Mouse (Mus musculus): ENCODE results near the gene Fbxo40. TPM values are rescaled to one million over a fixed set of nuclear protein-coding genes. Genes with fewer than 3 reads are reported as not detected.
A peak's percentile ranks its signal among the peaks of the same experiment; 100 is the strongest.

Gene Fbxo40
- polyA plus RNA-seq, 1 experiment from 2014 or later: 0.03 TPM

DNA sequence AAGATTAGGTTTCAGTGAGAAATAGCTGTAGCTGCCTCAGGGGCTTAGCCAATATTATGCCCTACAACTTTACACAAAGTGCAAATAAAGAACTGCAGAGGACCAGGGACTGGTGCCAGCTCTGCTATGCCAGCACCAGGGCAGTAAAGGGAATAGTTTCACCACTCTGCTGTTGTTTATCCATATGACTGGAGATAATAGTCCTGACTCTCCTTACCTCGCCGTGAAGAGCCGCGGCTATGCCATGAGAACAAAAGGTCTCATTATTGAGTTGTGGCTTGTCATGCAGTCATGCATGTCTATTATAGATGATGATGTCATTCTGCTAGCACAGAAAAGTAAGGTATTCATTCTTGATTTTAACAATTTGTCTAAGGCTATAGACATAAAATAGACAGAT, 48.4 kb downstream of the Fbxo40 start:
- Histone ChIP-seq H3K36me3 (ENCODE audit: control insufficient read depth, insufficient read depth) (no peaks in the 10 kb centered on the region), H3K4me3 (ENCODE audit: low read depth, low read length) (no peak overlapping the region), H3K27ac (ENCODE audit: low read depth, low read length) (no peak overlapping the region), H3K27me3 (replicated peaks; ENCODE audit: control insufficient read depth, insufficient read depth, low read length) (no peaks in the 10 kb centered on the region), H3K9ac (ENCODE audit: low read depth, low read length) (no peak overlapping the region), H3K4me1 (replicated peaks; ENCODE audit: control insufficient read depth, insufficient read depth, low read length) (no peaks in the 10 kb centered on the region), H3K9me3 (ENCODE audit: control insufficient read depth) (no peaks in the 10 kb centered on the region), H3K4me2 (replicated peaks; ENCODE audit: low read depth) (no peak overlapping the region)
- 64% methylated on average over 4 of the region's 4 CpGs for WGBS
- ATAC-seq: no peak
- TF ChIP-seq CTCF (IDR thresholded peaks at IDR 0.05; ENCODE audit: low read depth): no peak

GRCm38 (mm10) chr16:36941137-36941727, 49.0 kb downstream of the Fbxo40 start:
- TF ChIP-seq CTCF (IDR thresholded peaks at IDR 0.05; ENCODE audit: low read depth): no peak
- H3K27me3 ChIP-seq (replicated peaks; ENCODE audit: control insufficient read depth, insufficient read depth, low read length): no peaks in the 10 kb centered on the region
- H3K4me1 ChIP-seq (replicated peaks; ENCODE audit: control insufficient read depth, insufficient read depth, low read length): no peaks in the 10 kb centered on the region
- WGBS: 51% methylated on average over 6 of the region's 6 CpGs
- no peak overlapping the region for H3K4me3 ChIP-seq (ENCODE audit: low read depth, low read length)
- H3K9ac ChIP-seq (ENCODE audit: low read depth, low read length): no peak overlapping the region
- H3K4me2 ChIP-seq (replicated peaks; ENCODE audit: low read depth): no peak overlapping the region
- H3K9me3 ChIP-seq (ENCODE audit: control insufficient read depth): no peaks in the 10 kb centered on the region
- H3K36me3 ChIP-seq (ENCODE audit: control insufficient read depth, insufficient read depth): no peaks in the 10 kb centered on the region
- H3K27ac ChIP-seq (ENCODE audit: low read depth, low read length): no peak overlapping the region
- no peak for ATAC-seq

DNA sequence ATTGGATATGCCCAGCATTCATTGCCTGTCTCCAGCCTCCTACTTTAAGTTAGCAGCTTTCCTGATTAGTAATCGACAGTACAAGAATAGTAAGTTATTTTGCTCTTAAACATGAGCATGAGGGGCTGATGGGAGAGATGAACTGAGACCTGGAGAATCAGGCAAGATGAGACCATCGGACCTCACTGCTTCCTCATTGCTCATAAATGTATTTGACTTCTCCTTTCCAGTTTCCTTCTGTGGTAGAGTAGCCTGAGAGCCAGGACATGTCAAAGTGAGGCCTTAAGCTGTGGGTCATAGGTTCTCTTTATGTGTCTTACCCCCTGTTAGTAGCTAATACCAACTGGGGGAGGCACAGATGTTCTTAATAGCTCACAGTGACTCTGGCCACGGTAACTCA, 54.5 kb downstream of the Fbxo40 start:
- Histone ChIP-seq H3K4me2 (replicated peaks; ENCODE audit: low read depth) (0 out of 2 replicates have a peak overlapping the region, but pooled peaks have one; percentile 40), H3K9me3 (ENCODE audit: control insufficient read depth) (no peaks in the 10 kb centered on the region), H3K27me3 (replicated peaks; ENCODE audit: control insufficient read depth, insufficient read depth, low read length) (no peaks in the 10 kb centered on the region), H3K27ac (ENCODE audit: low read depth, low read length) (no peak overlapping the region), H3K4me3 (ENCODE audit: low read depth, low read length) (no peak overlapping the region), H3K4me1 (replicated peaks; ENCODE audit: control insufficient read depth, insufficient read depth, low read length) (no peaks in the 10 kb centered on the region), H3K9ac (ENCODE audit: low read depth, low read length) (no peak overlapping the region), H3K36me3 (ENCODE audit: control insufficient read depth, insufficient read depth) (peaks cover 22% of the 10 kb centered on the region)
- ATAC-seq: no peak
- no peak for TF ChIP-seq CTCF (IDR thresholded peaks at IDR 0.05; ENCODE audit: low read depth)
- WGBS: 84% methylated on average over 3 of the region's 3 CpGs

DNA sequence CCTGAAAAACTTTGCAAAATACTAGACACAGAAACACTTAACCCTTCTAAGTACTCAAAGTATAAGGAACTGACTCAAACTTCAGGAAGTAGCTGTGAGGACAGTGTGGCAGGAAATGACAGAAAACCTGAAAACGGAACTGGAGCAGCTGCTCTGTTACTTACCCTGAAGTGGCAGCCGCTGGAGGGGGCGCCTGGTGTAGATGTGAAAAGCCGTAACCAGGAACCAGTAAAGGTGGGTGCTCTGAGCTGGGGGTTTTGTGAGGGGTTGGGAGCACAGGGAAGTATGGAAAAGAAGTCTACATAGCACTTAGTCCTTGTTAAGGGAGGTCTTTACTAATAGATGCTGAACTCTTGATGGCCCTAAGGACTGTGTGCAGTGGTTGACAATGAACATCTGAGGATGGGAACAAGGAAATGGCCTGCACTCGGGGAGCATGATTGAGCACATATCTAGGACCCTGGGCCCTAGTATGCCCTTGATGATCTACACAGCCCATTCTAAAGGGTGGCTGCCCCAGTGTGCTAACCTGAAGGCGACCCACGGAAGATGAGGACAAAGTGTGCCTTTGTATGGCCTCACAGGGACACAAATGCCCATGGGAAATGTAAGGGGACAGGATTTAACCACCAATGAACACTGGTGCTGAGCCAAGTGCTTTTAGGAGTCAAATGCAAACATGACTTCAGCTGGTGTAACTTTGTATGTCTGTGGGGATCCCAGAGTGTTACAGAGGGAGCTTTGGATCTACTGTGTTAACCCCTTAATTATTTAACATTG, 55.2 kb downstream of the Fbxo40 start, which contains the start of gene Hcls1:
TSS of gene Hcls1 (plus strand) at position 143 of the 780 bp plus-strand sequence.
- peak within 1 kb of the TSS; percentile 72 for H3K27ac ChIP-seq (ENCODE audit: low read depth, low read length)
- no peaks in the 10 kb centered on the region for H3K4me1 ChIP-seq (replicated peaks; ENCODE audit: control insufficient read depth, insufficient read depth, low read length)
- H3K36me3 ChIP-seq (ENCODE audit: control insufficient read depth, insufficient read depth): peaks cover 30% of the 10 kb centered on the region
- no peaks in the 10 kb centered on the region for H3K9me3 ChIP-seq (ENCODE audit: control insufficient read depth)
- ATAC-seq: 0 out of 2 replicates have a peak, but pooled peaks have one; percentile 26
- no peaks in the 10 kb centered on the region for H3K27me3 ChIP-seq (replicated peaks; ENCODE audit: control insufficient read depth, insufficient read depth, low read length)
- no peak within 1 kb of the TSS for H3K9ac ChIP-seq (ENCODE audit: low read depth, low read length)
- TF ChIP-seq CTCF (IDR thresholded peaks at IDR 0.05; ENCODE audit: low read depth): no peak
- WGBS: 59% methylated on average over 7 of the region's 7 CpGs
- H3K4me3 ChIP-seq (ENCODE audit: low read depth, low read length): peak within 1 kb of the TSS; percentile 6; the same call in 1 of the 2 replicates
- H3K4me2 ChIP-seq (replicated peaks; ENCODE audit: low read depth): peak within 1 kb of the TSS; percentile 40

GRCm38 (mm10) chr16:36934131-36934840, 56.0 kb downstream of the Fbxo40 start:
- WGBS: 24% methylated on average over 6 of the region's 6 CpGs
- Histone ChIP-seq H3K27ac (ENCODE audit: low read depth, low read length) (peak overlapping the region; percentile 72), H3K4me2 (replicated peaks; ENCODE audit: low read depth) (peak overlapping the region; percentile 40)

GRCm38 (mm10) chr16:36932546-36932945, 57.7 kb downstream of the Fbxo40 start:
- 97% methylated on average over 6 of the region's 6 CpGs for WGBS
- H3K4me2 ChIP-seq (replicated peaks; ENCODE audit: low read depth): no peak overlapping the region
- H3K4me1 ChIP-seq (replicated peaks; ENCODE audit: control insufficient read depth, insufficient read depth, low read length): no peaks in the 10 kb centered on the region
- no peak for TF ChIP-seq CTCF (IDR thresholded peaks at IDR 0.05; ENCODE audit: low read depth)
- H3K27ac ChIP-seq (ENCODE audit: low read depth, low read length): no peak overlapping the region
- no peak for ATAC-seq
- H3K9me3 ChIP-seq (ENCODE audit: control insufficient read depth): no peaks in the 10 kb centered on the region
- no peaks in the 10 kb centered on the region for H3K27me3 ChIP-seq (replicated peaks; ENCODE audit: control insufficient read depth, insufficient read depth, low read length)
- peaks cover 55% of the 10 kb centered on the region for H3K36me3 ChIP-seq (ENCODE audit: control insufficient read depth, insufficient read depth)
- no peak overlapping the region for H3K9ac ChIP-seq (ENCODE audit: low read depth, low read length)
- no peak overlapping the region for H3K4me3 ChIP-seq (ENCODE audit: low read depth, low read length)

More at GRCm38 (mm10) chr16:36934131-36934840, 56.0 kb downstream of the Fbxo40 start:
- no peak for TF ChIP-seq CTCF (IDR thresholded peaks at IDR 0.05; ENCODE audit: low read depth)
- Histone ChIP-seq H3K36me3 (ENCODE audit: control insufficient read depth, insufficient read depth) (peaks cover 38% of the 10 kb centered on the region), H3K4me1 (replicated peaks; ENCODE audit: control insufficient read depth, insufficient read depth, low read length) (no peaks in the 10 kb centered on the region), H3K9ac (ENCODE audit: low read depth, low read length) (no peak overlapping the region), H3K4me3 (ENCODE audit: low read depth, low read length) (no peak overlapping the region), H3K9me3 (ENCODE audit: control insufficient read depth) (no peaks in the 10 kb centered on the region), H3K27me3 (replicated peaks; ENCODE audit: control insufficient read depth, insufficient read depth, low read length) (no peaks in the 10 kb centered on the region)
- peak; percentile 71 for ATAC-seq
